Mouse (Mus musculus): ENCODE results near the gene Psen2. TPM values are rescaled to one million over a fixed set of nuclear protein-coding genes. Genes with fewer than 3 reads are reported as not detected.

Gene Psen2
- polyA plus RNA-seq, 1 experiment from 2014 or later, result 20.8 TPM

GRCm38 (mm10) chr1:180181304-180181965 lies 81.8 kb downstream of the Psen2 start:
- Histone ChIP-seq H3K36me3 (ENCODE audit: insufficient read depth, low read length) (no peaks in the 10 kb centered on the region), H3K27ac (0 out of 2 replicates have a peak overlapping the region, but pooled peaks have one; percentile 14), H3K9ac (ENCODE audit: low read depth, low read length) (no peak overlapping the region), H3K4me2 (ENCODE audit: low read length) (no peak overlapping the region), H3K27me3 (ENCODE audit: insufficient read depth, low read length) (no peaks in the 10 kb centered on the region), H3K4me1 (replicated peaks; ENCODE audit: insufficient read depth, low read length) (no peaks in the 10 kb centered on the region), H3K9me3 (replicated peaks; ENCODE audit: low read length) (no peaks in the 10 kb centered on the region), H3K4me3 (replicated peaks; ENCODE audit: low read depth, low read length) (no peak overlapping the region)
- TF ChIP-seq CTCF (IDR thresholded peaks at IDR 0.05; ENCODE audit: low read depth), result no peak
- 85% methylated on average over 7 of the region's 7 CpGs for WGBS
- ATAC-seq (replicated peaks; ENCODE audit: low FRiP score, low read depth) (peak; percentile 62), DNase-seq (ENCODE audit: low spot score) (no peak)

- 68% methylated on average over 2 of the region's 2 CpGs for WGBS
- no peak for TF ChIP-seq CTCF (IDR thresholded peaks at IDR 0.05; ENCODE audit: low read depth)
- DNase-seq (ENCODE audit: low spot score) (no peak), ATAC-seq (replicated peaks; ENCODE audit: low FRiP score, low read depth) (no peak)
- Histone ChIP-seq H3K27me3 (ENCODE audit: insufficient read depth, low read length) (no peaks in the 10 kb centered on the region), H3K4me1 (replicated peaks; ENCODE audit: insufficient read depth, low read length) (no peaks in the 10 kb centered on the region), H3K36me3 (ENCODE audit: insufficient read depth, low read length) (no peaks in the 10 kb centered on the region), H3K27ac (no peak overlapping the region), H3K9ac (ENCODE audit: low read depth, low read length) (no peak overlapping the region), H3K9me3 (replicated peaks; ENCODE audit: low read length) (no peaks in the 10 kb centered on the region), H3K4me3 (replicated peaks; ENCODE audit: low read depth, low read length) (no peak overlapping the region), H3K4me2 (ENCODE audit: low read length) (no peak overlapping the region)
Measured at GRCm38 (mm10) chr1:180179840-180180239, 83.4 kb downstream of the Psen2 start.

DNA sequence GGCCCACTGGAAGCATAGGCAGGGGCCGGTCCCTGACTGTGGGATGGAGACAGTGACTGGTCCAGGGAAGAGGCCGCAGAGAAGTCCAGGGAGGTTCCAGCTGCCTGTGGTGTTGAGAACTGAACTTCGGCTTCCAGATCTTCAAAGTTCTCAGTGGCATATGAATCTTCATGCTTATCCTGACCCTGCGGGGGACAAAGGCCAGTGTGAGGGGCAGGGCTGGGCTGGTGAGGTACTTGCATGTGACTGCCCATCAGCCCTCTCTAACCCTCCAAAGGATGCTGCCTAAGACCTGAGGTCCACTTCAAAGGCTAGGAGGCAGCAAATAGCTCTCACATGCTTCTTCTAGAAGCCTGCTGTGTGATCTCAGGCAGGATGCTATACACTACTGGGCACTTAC lies 84.1 kb downstream of the Psen2 start:
- no peak for DNase-seq (ENCODE audit: low spot score)
- Histone ChIP-seq H3K9ac (ENCODE audit: low read depth, low read length) (no peak overlapping the region), H3K4me1 (replicated peaks; ENCODE audit: insufficient read depth, low read length) (no peaks in the 10 kb centered on the region), H3K9me3 (replicated peaks; ENCODE audit: low read length) (no peaks in the 10 kb centered on the region), H3K4me2 (ENCODE audit: low read length) (no peak overlapping the region), H3K4me3 (replicated peaks; ENCODE audit: low read depth, low read length) (no peak overlapping the region), H3K27me3 (ENCODE audit: insufficient read depth, low read length) (no peaks in the 10 kb centered on the region), H3K36me3 (ENCODE audit: insufficient read depth, low read length) (no peaks in the 10 kb centered on the region), H3K27ac (no peak overlapping the region)
- ATAC-seq (replicated peaks; ENCODE audit: low FRiP score, low read depth), result no peak
- no peak for TF ChIP-seq CTCF (IDR thresholded peaks at IDR 0.05; ENCODE audit: low read depth)
- 95% methylated on average over 4 of the region's 4 CpGs for WGBS

DNA sequence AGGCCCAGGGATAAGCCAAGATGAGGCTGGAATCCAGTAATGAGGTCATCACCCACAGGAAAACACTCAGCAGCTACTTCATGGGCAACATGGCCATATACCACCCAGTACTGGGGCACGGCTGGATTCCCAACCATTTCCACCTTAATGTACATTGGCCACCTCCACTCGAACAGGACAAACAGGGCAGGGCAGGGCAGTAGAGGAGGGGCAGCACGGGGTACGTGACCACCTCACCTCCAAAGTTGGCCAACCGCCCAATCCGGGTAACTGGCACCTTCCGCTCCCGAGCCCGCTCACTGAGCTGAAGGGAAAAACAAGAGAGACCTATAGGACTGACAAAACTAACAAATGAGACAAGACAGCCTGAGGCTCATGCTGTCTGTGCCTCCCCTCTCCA lies 84.9 kb downstream of the Psen2 start:
- no peak overlapping the region for H3K4me3 ChIP-seq (replicated peaks; ENCODE audit: low read depth, low read length)
- H3K4me2 ChIP-seq (ENCODE audit: low read length), result no peak overlapping the region
- H3K36me3 ChIP-seq (ENCODE audit: insufficient read depth, low read length), result no peaks in the 10 kb centered on the region
- no peak for ATAC-seq (replicated peaks; ENCODE audit: low FRiP score, low read depth)
- H3K4me1 ChIP-seq (replicated peaks; ENCODE audit: insufficient read depth, low read length), result no peaks in the 10 kb centered on the region
- no peaks in the 10 kb centered on the region for H3K27me3 ChIP-seq (ENCODE audit: insufficient read depth, low read length)
- H3K27ac ChIP-seq, result no peak overlapping the region
- H3K9ac ChIP-seq (ENCODE audit: low read depth, low read length), result no peak overlapping the region
- no peak for DNase-seq (ENCODE audit: low spot score)
- WGBS, result 85% methylated on average over 9 of the region's 9 CpGs
- no peaks in the 10 kb centered on the region for H3K9me3 ChIP-seq (replicated peaks; ENCODE audit: low read length)
- no peak for TF ChIP-seq CTCF (IDR thresholded peaks at IDR 0.05; ENCODE audit: low read depth)

Other genes with a start within 250 kb of the Psen2 start
- 31.5 and 33.6 TPM in 2 replicates for gene Coq8a, start 63.8 kb downstream of the Psen2 start, polyA plus RNA-seq (2015; fragmentation: Nextera tagmentation; extraction: Ambion mirVana)
- 6.8 and 7.1 TPM in 2 replicates for gene Itpkb, start 67.0 kb upstream of the Psen2 start, polyA plus RNA-seq (2015; fragmentation: Nextera tagmentation; extraction: Ambion mirVana)
- gene Stum, start 220.1 kb upstream of the Psen2 start, polyA plus RNA-seq (2015; fragmentation: Nextera tagmentation; extraction: Ambion mirVana), result 0.64 and 1.0 TPM in 2 replicates

Measured in kidney, postnatal 0 days (tissue).